Mouse (Mus musculus) limb, embryonic 12.5 days (tissue): ENCODE data around the gene Pabpc5. TPM values are rescaled to one million over a fixed set of nuclear protein-coding genes. Genes with fewer than 3 reads are reported as not detected.

Experiments used
- ATAC-seq: fragments of 200-750 bp; cut with Nextera tagmentation; 2 replicates; pipeline ENCODE4 v1.8.0; 2017; ENCODE audit warnings: low read depth, moderate TSS enrichment; ENCODE audit not compliant: insufficient number of reproducible peaks, insufficient read depth, low FRiP score, low TSS enrichment
- H3K27ac ChIP-seq: fragments of 300-500 bp; sonication (generic); 2 replicates; pipeline ENCODE4 v1.5.1; 2016; ENCODE audit warnings: mild to moderate bottlenecking, moderate library complexity
- H3K27me3 ChIP-seq: fragments of 300-500 bp; sonication (generic); 2 replicates; pipeline ENCODE4 v1.6.1; 2016; ENCODE audit warnings: mild to moderate bottlenecking, moderate library complexity
- H3K36me3 ChIP-seq: fragments of 300-500 bp; sonication (generic); 2 replicates; pipeline ENCODE4 v1.6.1; 2016; ENCODE audit warnings: mild to moderate bottlenecking, moderate library complexity
- H3K4me1 ChIP-seq: fragments of 300-500 bp; sonication (generic); replicated peaks from 2 replicates; pipeline ENCODE4 v1.6.1; 2016
- H3K4me2 ChIP-seq: fragments of 300-500 bp; sonication (generic); 2 replicates; pipeline ENCODE4 v1.6.1; 2016; ENCODE audit warnings: mild to moderate bottlenecking, moderate library complexity
- H3K4me3 ChIP-seq: fragments of 300-500 bp; sonication (generic); replicated peaks from 2 replicates; pipeline ENCODE4 v1.5.1; 2016; ENCODE audit warnings: mild to moderate bottlenecking
- H3K9ac ChIP-seq: fragments of 300-500 bp; sonication (generic); replicated peaks from 2 replicates; pipeline ENCODE4 v1.6.1; 2016; ENCODE audit warnings: mild to moderate bottlenecking, moderate library complexity
- H3K9me3 ChIP-seq: fragments of 300-500 bp; sonication (generic); 2 replicates; pipeline ENCODE4 v1.6.1; 2016; ENCODE audit warnings: mild to moderate bottlenecking, moderate library complexity
- WGBS: fragments of 180-500 bp; shearing (Covaris S2); methylation state at CpG from one replicate; pipeline ENCODE4 v1.1.7; 2016; 5-methylcytosine and 5-hydroxymethylcytosine counted together
- polyA plus RNA-seq: library from polyadenylated mRNA; unstranded; fragments of >200 nt; fragmentation: Nextera tagmentation; extraction: Ambion mirVana; gene quantifications from 2 replicates; pipeline ENCODE4 v1.2.1, GENCODE M21; 2016

Pabpc5 gene
- polyA plus RNA-seq, result 0.31 and 0.54 TPM in 2 replicates

DNA sequence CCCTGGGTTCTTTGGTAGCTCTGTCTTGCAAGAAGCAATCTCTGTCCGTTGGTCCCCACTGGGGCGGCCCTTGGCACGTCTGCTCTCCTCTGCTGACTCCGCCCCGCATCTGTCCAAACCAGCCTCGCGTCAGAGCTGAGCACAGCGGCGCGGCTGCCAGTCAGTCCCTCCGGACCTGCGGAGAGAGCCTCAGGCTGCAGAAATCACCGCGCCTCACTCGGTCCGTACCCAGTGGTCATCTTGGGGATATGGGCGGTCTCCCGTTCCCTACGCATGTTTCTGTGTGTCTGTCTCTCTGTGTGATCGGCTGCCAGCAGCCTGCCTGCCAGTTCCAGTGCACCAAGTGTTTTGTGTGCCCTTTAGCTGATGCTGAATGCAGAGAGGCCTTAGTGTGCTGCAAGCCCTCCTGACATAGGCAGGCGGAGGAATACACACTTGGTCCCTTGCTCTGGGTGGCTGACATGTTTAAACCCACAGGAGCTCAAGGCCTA, at the start of gene Pabpc5:
Pabpc5 (plus strand) TSS at position 116 of the 491 bp plus-strand sequence.
- H3K9ac ChIP-seq, result peak within 1 kb of the TSS; percentile 54; the same call in 1 of the 2 replicates
- peak within 1 kb of the TSS; percentile 56 for H3K27ac ChIP-seq
- no peaks in the 10 kb centered on the region for H3K36me3 ChIP-seq
- 11% methylated on average over 21 of the region's 21 CpGs for WGBS
- no peaks in the 10 kb centered on the region for H3K27me3 ChIP-seq
- no peaks in the 10 kb centered on the region for H3K9me3 ChIP-seq
- peak within 1 kb of the TSS; percentile 51 for H3K4me2 ChIP-seq
- ATAC-seq, result peak; percentile 92
- no peaks in the 10 kb centered on the region for H3K4me1 ChIP-seq
- peak within 1 kb of the TSS; percentile 43 for H3K4me3 ChIP-seq

DNA sequence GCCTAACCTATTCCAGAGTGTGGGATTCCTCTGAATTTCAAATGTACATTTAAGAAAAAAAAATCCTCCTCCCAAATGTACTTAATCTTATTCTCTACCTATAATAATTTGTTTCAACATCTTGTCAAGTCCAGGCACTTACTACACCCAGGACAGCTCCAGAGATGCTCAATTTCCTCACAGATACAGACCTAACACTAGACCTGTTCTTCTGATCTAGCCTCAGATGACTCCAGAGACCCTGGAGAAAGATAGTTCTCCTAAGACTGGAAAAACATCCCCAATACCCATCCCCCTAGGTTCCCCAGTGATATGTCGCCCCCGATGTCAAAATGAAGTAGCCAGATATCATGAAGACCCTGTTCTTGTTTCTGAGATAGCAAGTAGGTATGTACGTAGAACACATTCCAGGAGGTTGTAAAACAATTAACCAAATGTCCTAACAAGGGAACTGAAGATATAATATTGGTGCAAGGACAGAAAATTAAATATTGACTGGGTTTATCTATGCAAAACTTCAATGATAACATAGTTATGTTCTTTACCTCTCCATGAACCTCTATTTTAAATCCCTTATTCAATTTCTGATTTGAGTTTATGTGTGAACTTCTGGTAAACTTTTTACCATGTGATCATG, 39.9 kb upstream of the Pabpc5 start:
- WGBS, result 84% methylated on average over 3 of the region's 3 CpGs

DNA sequence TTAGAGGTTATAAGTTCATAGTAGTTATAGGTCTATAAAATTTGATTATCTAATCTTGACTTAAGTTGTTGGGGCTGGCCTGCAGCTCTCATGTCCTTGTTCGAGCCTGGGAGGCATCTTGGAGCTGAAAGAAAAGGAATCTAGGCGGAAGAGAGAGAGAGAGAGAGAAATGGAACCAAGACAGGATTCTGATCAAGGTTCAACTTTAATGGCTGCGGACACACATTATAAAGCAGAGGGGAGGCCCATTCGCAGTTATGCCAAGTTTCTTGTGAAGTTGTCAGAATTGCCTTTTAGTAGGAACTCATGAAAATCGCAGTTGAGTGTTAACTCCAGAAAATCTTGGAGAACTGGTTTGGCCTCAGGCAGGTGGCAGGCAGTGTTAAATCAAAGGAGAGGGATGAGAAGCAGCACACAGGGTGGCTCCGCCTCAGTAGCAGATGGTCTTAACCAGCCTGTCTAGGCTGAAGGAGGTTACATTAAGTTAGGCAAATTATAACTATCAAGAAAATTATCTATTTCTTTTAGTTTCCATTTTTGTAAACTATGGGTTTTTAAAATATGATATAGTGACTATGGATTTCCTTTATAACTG, 38.6 kb upstream of the Pabpc5 start:
- 64% methylated on average over 6 of the region's 6 CpGs for WGBS
- H3K27me3 ChIP-seq, result no peaks in the 10 kb centered on the region
- no peaks in the 10 kb centered on the region; the same call in 1 of the 2 replicates for H3K9me3 ChIP-seq
- ATAC-seq, result no peak
- H3K4me3 ChIP-seq, result no peak overlapping the region
- H3K27ac ChIP-seq, result no peak overlapping the region
- H3K4me2 ChIP-seq, result no peak overlapping the region
- no peaks in the 10 kb centered on the region for H3K36me3 ChIP-seq
- H3K9ac ChIP-seq, result no peak overlapping the region
- no peaks in the 10 kb centered on the region for H3K4me1 ChIP-seq

More for the DNA sequence above, 39.9 kb upstream of the Pabpc5 start:
- no peaks in the 10 kb centered on the region for H3K27me3 ChIP-seq
- ATAC-seq, result no peak
- H3K4me2 ChIP-seq, result no peak overlapping the region
- H3K27ac ChIP-seq, result no peak overlapping the region
- H3K36me3 ChIP-seq, result no peaks in the 10 kb centered on the region
- H3K4me1 ChIP-seq, result no peaks in the 10 kb centered on the region
- H3K9me3 ChIP-seq, result no peaks in the 10 kb centered on the region; the same call in 1 of the 2 replicates
- no peak overlapping the region for H3K9ac ChIP-seq
- H3K4me3 ChIP-seq, result no peak overlapping the region

DNA sequence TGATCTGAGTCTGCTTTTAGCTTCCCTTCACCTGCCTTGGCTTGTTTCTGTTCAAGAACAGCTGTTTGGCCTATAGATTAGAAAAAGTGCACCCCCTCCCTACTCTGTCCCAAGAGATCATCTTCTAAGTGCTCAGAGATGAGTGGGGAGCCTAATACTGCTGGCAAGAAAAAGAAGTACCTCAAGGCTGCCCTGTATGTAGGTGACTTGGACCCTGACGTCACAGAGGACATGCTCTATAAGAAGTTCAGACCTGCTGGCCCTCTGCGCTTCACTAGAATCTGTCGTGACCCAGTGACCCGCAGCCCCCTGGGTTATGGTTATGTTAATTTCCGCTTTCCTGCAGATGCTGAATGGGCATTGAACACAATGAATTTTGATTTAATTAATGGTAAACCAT, 856 bp downstream of the Pabpc5 start:
- Histone ChIP-seq H3K4me3 (no peak overlapping the region), H3K36me3 (no peaks in the 10 kb centered on the region), H3K9me3 (no peaks in the 10 kb centered on the region), H3K4me1 (no peaks in the 10 kb centered on the region), H3K9ac (no peak overlapping the region), H3K27ac (no peak overlapping the region), H3K4me2 (peak overlapping the region; percentile 51), H3K27me3 (no peaks in the 10 kb centered on the region)
- no peak for ATAC-seq
- WGBS, result 81% methylated on average over 5 of the region's 5 CpGs
